Mouse (Mus musculus): Measurements from ENCODE around the gene Lin54. TPM values are rescaled to one million over a fixed set of nuclear protein-coding genes. Genes with fewer than 3 reads are reported as not detected.

Gene Lin54
- total RNA-seq (2023), result 30.0 TPM

GRCm38 (mm10) chr5:100500458-100500961, at the start of gene Lin54:
Gene Lin54 (minus strand): TSS chr5:100500639.

GRCm38 (mm10) chr5:100518049-100519026, 17.9 kb upstream of the Lin54 start, which contains the start of gene Cops4:
Gene Cops4 (plus strand): TSS chr5:100518309.

GRCm38 (mm10) chr5:100415761-100416590, 84.5 kb downstream of the Lin54 start, which contains the start of gene Sec31a:
Gene Sec31a (minus strand): TSS chr5:100416234.

Other genes with a start within 250 kb of the Lin54 start
- gene Sec31a, start 84.4 kb downstream of the Lin54 start, total RNA-seq (2023), result 152 TPM
- 59.0 TPM for gene Cops4, start 17.7 kb upstream of the Lin54 start, total RNA-seq (2023)
- gene Plac8, start 71.6 kb upstream of the Lin54 start, total RNA-seq (2023), result 29.6 TPM
- gene Coq2, start 174.5 kb upstream of the Lin54 start, total RNA-seq (2023), result 33.8 TPM
- gene Hpse, start 219.1 kb upstream of the Lin54 start, total RNA-seq (2023), result 2.2 TPM